Comparison of ENCODE assay signal across 8 mouse cellular contexts in the genomic region with DNA sequence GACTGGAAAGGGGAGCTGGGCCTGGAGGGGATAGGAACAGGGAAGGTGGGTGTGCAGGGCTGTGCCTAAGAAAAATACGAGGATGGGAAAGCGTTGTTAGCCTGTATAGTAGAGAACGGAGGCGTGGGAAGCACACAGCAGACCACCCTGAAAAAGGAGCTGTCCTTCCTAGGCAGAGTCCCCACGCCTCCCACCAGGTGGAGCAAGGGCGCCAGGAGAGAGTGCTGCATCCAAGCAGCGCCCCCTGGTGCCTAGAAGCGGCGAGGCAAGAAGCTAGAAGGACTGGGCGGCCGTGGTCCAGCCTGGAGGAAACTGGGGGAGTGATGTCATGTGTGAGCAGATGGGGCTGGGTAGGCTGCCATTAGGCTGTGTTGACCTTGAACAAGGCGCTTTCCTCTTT.
A peak's percentile ranks its signal among the peaks of the same experiment; 100 is the strongest.
DNase-seq lines count a peak whose midpoint lies in the region; ATAC-seq and TF ChIP-seq lines count a peak whose summit lies in the region.

No protein-coding gene starts in this region.

- H3K27ac ChIP-seq in hindbrain, embryonic 12.5 days, result 0 out of 2 replicates have a peak overlapping the region, but pooled peaks have one; percentile 44

- peak overlapping the region; percentile 83 for H3K9ac ChIP-seq in hindbrain, embryonic 12.5 days

- CTCF ChIA-PET in Patski (lab: Charles Lee), result interaction anchor here (0.6 to 2.0 kb wide), 36 partner anchors 9 to 543 kb away, joined by 3 to 28 read pairs (median 4); no protein-coding TSS in a partner anchor

- no peaks in the 10 kb centered on the region for H3K27me3 ChIP-seq in Patski
- H3K27me3 ChIP-seq in hindbrain, embryonic 12.5 days, result no peaks in the 10 kb centered on the region

- no peaks in the 10 kb centered on the region for H3K36me3 ChIP-seq in hindbrain, embryonic 12.5 days

- WGBS in hindbrain, embryonic 12.5 days, result 3% methylated on average over 12 of the region's 12 CpGs

- in situ Hi-C loops in Patski (cut with MboI; ENCODE audit: low pct_unique_long_range_greater_than_20kb), result loop anchor here (5.0 kb wide), 1 partner anchor 405 kb away; no protein-coding TSS in a partner anchor

- peak overlapping the region; percentile 79 for H3K4me3 ChIP-seq in hindbrain, embryonic 12.5 days

- DNase-seq in Patski (ENCODE audit: low read depth, low spot score), result no peak
- peak; percentile 98 to 99 for DNase-seq in cerebellum, postnatal 10 days
- DNase-seq in frontal cortex, postnatal 10 days (ENCODE audit: low spot score in 2 of 2), result peak; percentile 72 to 88
- DNase-seq in layer of hippocampus, postnatal 14 days (ENCODE audit: low spot score in 2 of 2), result peak; percentile 89 to 91
- DNase-seq in lung, postnatal 10 days, result peak; percentile 96
- peak; percentile 93 for DNase-seq in ovary, postnatal 14 days (ENCODE audit: low spot score)
- peak; percentile 94 for DNase-seq in thymus, postnatal 14 days

- ATAC-seq in Patski, result peak; percentile 29
- peak; percentile 85 for ATAC-seq in hindbrain, embryonic 12.5 days (ENCODE audit: low FRiP score)

- H3K4me2 ChIP-seq in hindbrain, embryonic 12.5 days (replicated peaks), result peak overlapping the region; percentile 96

- TF ChIP-seq CTCF in Patski (IDR thresholded peaks at IDR 0.05), result no peak

- H3K4me1 ChIP-seq in hindbrain, embryonic 12.5 days, result peaks cover 16% of the 10 kb centered on the region

- POLR2A ChIA-PET in Patski (lab: Charles Lee), result interaction anchor here (0.6 to 1.3 kb wide), 3 partner anchors 13 to 51 kb away, joined by 3 to 4 read pairs (median 3); no protein-coding TSS in a partner anchor

- H3K9me3 ChIP-seq in hindbrain, embryonic 12.5 days (replicated peaks), result no peaks in the 10 kb centered on the region
